Mouse (Mus musculus) kidney, adult 11 months (tissue): ENCODE measurements at regions not wholly inside any gene's neighbourhood (a gene's known extent, or its start where the extent isn't known, plus 50 kb on each side); places are given as distances from the start of the nearest gene placed in this dataset.

Source experiments
- DNase-seq: peaks from one replicate; pipeline ENCODE4 v3.0.0; 2022

DNA sequence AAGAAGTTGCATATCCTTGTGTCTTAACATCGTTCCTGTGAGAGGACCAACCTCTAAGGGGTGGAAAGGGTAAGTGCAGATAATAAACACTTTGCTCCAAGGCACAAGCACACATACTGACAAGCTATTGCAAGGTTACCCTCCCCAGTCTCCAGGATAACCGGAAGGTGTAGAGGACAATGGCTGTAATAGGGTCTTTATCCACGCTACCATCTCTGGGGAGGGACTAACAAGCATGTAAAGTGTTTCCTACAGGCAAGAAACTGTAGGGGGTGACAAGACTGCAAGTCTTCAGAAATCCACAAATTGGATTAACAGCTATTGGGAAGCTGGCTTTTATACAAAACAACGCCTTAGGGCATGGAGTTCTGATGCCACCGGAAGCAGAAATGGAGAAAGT is 197.5 kb upstream of the Chl1 start:
- DNase-seq, result no peak

DNA sequence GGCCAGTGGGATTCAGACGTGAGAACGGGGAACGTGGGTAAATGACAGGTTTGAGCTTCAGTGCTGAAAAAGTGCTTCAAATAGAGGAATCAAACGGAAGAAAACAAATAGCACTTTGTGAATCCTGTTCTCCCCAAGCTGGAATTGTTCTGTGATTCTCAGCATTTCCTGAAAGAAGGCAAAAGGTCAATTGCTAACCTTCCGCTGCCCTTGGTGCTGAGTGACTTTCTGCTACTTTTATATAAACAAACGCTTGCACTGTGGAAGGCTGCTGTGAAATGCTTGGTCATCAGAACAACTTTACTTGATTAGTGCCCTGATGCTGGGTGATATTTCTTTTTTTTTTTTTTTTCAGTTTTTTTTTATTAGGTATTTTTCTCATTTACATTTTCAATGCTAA is 192.3 kb upstream of the Chl1 start:
- DNase-seq, result peak; percentile 31

DNA sequence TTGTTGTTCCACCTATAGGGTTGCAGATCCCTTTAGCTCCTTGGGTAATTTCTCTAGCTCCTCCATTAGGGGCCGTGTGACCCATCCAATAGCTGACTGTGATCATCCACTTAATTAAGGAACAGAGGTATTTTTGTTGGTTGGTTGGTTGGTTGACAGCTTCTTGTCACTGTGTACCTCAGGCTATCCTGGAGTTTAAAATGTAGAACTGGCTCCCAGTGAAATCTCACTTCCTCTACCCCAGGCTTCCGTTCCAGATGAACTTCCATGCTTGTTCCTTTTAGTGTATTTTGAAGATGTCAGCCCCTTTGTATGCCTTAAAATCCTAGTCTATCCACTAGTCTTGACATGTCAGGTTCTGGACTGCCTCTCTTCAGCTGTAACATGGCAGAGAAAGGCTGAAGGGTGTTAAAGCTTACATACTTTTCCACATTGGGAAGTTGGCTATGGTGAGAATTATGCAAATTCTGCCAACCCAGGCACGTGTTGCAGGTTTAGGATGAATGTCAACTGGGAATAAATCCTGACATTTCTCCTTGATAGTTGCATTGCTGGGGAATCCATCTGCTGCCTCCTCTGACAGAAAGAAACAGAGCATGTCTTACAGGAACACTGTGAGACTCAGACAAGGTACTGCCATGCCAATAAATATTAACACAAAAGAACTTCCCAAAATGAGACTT is 191.6 kb upstream of the Chl1 start:
- DNase-seq, result no peak

GRCm38 (mm10) chr6:103319964-103320363 is 190.4 kb upstream of the Chl1 start:
- no peak for DNase-seq

DNA sequence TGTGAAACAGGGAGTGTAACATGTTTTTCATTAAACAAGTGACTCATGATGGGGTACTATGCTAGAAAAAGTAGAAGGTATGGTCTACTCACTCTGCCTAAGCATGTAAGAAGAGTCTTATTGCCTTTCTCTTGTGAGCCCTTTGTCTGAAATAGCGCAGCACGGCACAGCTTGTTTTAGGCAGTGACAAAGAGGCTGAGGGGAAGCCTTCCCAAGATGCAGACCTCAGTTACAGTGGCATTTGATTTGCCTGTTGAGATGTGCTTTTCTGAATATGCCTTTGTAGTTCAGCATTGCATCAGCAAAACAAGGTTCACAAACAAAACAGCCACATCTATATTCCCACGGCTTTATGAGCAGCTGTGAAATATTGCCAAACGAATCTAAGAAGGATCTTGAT is 189.8 kb upstream of the Chl1 start:
- DNase-seq, result no peak

- DNase-seq, result no peak
Measured at GRCm38 (mm10) chr6:103321058-103321457, 189.3 kb upstream of the Chl1 start.

GRCm38 (mm10) chr6:103322442-103322841 is 187.9 kb upstream of the Chl1 start:
- DNase-seq, result no peak

DNA sequence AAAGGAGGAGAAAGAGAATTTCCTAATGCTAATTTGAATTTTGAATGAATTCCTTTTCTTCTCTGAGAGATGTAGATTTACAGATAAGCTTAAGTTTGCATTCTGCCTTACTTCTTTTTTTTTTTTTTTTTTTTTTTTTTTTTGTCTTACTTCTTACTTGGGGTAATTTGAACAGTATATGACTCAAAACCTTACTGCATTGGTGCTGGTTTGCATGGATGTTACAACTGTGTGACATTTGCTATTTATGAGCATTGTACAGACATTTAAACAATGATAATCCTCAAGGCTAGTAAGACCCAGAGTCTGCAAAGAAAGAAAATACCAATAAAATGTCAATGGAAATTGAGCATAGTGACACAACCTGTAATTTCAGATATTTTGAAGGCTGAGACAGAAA is 174.7 kb upstream of the Chl1 start:
- no peak for DNase-seq

DNA sequence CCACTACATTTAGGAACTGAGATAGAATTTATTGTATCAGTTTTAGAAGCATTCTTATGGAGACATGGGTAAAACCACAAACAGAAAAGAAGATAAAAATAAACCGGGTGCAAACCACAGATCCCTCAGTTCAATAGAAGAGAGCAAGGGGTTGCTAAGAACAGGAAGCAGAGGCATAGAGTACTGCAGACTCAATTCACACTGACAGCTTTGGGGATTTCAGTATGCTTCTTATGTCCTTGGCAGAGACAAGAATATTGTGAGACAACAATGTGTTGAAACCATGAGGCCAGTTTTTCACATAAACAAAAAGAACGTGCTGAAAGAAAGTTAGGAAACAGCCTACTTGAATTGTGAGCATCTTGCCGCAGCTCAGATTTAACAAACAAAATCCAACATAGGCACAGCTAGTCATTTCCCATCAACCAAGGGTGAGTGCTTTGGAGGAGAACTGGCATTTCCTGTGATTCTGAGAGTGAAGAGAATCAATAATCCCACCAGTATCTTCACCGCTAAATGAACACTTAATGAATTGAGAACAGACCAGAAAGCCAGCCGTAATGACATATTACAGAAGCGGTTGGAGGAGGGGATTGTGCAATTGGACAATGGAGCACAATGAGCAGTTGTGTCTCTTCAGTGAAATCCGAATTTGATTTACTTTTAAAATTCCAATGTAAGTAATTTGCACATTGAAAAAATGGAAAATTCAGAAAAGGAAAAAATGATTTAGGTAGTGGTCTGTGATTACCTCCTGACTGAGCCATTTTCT is 170.2 kb upstream of the Chl1 start:
- DNase-seq, result no peak

GRCm38 (mm10) chr6:103343515-103343914 is 166.9 kb upstream of the Chl1 start:
- no peak for DNase-seq

DNA sequence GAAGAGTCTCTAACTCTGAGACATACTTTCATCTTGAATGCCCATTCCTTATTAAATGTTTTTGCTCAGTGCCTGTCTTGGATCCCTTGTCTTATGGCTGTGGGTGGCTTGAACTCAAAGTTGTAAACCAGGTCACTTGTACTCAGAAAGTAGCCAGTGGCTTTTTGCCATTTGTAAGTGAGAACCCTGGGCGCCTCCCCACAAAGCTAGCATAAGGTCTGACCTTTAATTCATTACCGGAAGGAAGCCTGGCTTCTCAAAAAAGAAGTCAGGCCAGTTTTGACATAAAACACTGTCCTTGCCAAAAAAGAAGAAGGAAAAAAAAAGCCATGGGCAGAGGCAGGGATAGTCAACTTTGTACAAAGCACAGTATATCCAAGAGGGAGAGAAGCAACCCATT is 166.0 kb upstream of the Chl1 start:
- DNase-seq, result no peak

DNA sequence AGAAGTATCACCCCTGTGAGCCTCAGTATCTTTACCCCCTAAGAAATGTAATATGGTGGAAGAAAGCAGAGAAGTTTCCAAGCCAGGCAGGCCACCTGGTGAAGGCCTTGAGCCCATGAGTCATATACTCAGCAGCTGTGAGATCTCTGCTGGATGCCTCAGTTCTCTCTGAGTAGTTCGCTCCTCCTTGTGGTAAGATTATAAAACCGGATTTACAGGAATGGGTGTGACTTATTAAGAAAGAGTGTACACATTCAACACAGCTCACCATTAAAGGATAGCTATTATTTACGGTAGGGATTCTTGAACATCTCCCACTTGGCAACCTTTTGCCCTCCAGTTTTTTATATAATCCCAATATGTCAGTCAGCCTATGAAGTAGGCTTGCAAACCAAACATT is 165.2 kb upstream of the Chl1 start:
- no peak for DNase-seq

DNA sequence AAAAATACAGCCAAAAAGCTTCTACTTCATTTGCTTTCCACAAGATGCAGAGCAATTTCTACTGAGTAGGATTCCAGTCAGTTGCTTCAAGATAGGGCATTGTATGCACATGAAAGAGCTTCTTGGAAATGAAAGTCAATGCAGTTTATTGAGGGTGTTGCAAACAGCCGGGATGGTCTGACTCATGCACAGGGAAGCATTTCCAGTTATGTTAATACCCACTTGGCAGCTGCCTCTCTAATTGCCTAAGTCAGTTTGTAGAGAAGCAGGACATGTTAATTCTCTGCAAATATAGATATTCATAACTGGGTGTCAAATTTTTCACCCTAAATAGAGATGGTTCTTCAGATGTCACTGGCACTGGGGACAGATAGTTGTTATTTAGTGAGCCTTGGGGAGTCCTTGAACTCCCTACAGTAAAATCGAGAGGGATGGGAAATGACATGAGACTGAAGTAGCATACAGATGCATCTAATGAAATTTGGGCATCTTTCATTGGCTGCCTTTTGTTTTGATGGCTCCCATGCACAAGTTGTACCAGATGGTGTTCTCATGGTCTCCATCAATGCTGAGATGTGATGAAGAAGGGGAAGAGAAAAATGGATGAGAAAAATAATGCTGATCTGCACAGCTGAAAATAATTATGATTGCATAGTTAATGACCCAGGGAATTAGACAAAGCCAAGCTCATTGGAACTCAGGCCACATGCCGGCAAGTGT is 157.8 kb upstream of the Chl1 start:
- no peak for DNase-seq

DNA sequence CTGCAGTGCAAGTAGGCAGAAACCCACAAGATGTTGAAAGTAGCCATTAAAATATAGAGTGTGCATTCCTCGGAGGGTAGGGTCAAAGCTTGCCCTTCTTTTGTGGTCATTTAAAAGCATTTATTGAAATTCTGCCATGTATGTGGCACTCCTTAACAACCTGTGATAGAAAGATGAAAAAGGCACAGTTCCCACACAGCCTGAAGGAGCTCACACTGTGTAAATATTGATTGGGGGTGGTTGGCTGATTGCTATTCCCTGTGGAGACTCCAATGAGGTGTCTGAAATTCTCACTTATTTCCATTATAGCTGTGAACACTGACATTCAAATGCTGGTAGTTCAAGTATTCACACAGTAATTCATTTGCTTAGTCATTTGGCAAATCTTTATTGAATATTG is 157.0 kb upstream of the Chl1 start:
- no peak for DNase-seq

- no peak for DNase-seq
Measured at GRCm38 (mm10) chr6:103366782-103367491, 143.4 kb upstream of the Chl1 start.

GRCm38 (mm10) chr6:103374956-103375355 is 135.4 kb upstream of the Chl1 start:
- no peak for DNase-seq

DNA sequence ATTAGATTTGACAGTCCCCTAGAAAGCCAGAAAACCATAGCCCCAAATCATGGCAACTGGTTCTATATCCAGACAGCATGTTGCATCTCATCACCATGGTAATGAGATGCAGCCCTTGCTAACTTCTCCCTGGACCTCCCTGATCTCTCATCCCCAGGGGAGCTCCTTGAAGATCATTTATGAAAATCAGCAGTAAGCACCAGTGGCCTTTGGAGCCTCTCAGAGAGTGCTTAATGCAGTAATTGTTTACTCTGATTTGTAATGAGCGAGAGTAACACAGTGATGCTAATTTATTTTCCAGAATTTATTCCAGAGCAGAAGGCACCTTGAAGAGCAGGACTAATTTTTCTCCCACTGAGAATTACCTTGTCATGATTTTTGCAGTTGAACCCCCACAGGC is 133.1 kb upstream of the Chl1 start:
- DNase-seq, result no peak

GRCm38 (mm10) chr6:103378047-103378446 is 132.3 kb upstream of the Chl1 start:
- DNase-seq, result no peak

GRCm38 (mm10) chr6:103381030-103381429 is 129.4 kb upstream of the Chl1 start:
- DNase-seq, result no peak

DNA sequence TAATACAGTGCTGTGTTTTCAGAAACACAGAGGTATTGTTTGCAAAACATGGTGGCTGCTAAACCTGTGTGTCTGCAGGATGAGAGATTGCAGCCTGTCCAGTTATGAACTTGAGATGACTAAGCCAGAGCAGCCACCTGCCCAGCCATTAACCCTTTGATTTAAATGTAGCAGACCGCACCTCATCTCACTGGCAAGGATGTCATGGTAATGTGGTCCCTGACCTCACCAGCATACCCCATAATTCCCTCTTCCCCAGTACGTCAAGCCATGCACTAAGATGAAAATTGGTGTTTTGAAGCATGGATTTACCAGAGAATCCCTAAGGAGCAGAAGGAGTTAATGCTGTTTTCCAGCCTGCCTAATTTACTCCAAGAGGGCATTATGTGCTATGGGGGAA is 128.5 kb upstream of the Chl1 start:
- no peak for DNase-seq

GRCm38 (mm10) chr6:103386591-103386990 is 123.8 kb upstream of the Chl1 start:
- DNase-seq, result no peak

DNA sequence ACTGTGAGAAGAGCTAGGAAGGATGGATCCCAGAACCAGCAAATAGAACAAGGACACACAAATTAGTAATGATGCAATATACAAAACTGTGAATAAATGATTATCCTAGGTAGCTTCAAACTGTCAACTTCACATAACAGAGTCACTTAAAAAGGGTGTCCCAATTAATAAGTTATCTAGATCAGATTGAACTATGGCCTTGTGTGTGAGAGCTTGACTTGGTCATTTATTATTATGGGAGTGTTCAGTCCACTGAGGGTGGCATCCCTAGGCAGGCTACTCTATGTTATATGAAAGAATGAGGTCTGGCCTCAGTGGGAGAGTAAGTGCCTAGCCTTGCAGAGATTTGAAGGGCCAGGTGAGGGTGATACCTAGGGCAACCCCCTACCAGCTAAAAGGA is 104.4 kb upstream of the Chl1 start:
- DNase-seq, result peak; percentile 6

DNA sequence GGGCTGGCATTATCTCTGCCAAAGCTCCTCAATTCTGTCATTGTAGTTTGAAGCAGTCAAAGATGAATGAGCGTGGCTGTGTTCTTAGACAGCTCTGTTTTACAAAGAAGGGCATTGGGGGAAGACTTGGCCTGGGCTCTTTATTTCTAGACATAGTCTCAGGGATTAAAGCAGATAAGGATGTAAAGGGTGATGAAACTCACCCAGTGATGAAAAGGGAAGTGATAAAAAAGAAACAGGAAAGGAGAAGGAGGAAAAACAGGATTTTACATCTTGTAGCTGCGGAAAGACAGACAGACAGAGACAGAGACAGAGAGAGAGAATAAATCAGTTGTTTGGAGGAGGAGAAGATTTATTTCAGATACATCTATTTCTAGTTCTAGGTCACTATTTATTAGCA is 95.5 kb upstream of the Chl1 start:
- no peak for DNase-seq
